Mouse (Mus musculus) kidney, adult 8-10 months (tissue): ENCODE data around the gene Mcm3ap.

ENCODE experiments used
- DNase-seq, 2 experiments: peaks; one replicate each; pipeline ENCODE4 v3.0.0; 2022

Gene Mcm3ap

DNA sequence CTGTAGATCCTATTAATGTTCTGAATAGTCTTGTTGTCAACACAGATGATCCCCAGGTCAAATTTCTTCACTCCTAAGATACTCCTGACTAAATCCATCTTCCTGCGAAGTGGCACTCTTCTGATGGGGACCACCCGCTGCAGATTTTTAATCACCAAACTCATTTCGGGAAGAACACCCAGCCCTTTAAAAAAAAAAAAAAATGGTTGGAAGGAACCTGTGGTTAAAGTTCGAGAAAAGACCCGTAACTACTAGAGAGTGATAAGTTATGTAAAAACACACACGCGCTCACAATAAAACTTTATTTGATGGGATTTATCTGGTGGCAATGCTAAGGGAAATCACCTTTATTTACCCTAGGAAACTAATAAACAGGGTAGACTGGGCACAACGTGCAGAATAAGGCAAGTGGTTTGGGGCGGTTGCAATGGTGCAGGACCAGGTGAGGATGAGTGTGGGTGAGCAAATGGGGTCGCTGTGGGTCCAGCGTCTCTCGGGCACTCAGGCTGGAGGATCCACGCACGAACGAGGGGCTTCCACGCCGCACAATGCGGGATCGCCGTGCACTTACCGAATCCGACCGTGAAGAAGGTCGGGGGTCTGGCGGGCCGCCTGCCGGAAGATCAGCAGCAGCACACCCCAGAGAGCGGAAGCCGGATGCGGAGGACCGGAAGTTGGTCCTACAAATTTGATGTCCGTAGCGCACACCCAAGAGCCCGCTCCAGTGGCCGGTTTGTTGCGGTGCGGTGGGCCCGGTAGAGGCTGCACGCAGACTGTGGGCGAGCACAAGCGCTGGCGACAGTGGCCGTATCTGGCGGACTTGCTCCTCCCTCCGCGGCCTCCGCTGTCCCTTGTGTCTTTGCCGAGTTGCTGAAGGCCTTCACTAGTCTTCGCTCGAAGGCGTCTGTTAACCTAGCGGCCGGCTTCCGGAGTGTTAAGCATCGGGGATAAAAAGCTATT is at the start of gene Mcm3ap, which contains the start of gene Ybey:
Gene Mcm3ap, plus strand, starts transcription at position 725 of the 960 bp plus-strand sequence.
Gene Ybey, minus strand, starts transcription at position 912 of the 960 bp plus-strand sequence.
- peak; percentile 75 to 85 for DNase-seq

DNA sequence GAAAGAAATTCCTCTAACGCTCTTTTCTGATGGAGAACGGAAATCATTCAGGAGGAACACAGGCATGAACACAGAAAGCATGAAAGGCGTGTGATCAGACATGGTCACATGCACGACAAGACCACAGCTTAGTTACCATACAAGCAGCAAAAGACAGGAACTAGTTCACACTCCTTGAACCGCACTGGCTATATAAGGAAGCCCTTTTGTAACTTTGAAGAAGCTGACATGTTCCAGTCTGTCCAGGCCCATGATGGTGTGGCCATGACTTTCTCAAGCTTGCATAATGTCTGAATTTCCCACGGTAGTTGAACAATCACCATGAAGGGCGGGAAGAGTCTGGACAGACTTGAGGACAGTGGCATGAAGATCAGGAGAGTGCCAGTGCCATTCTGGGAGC is 43.1 kb upstream of the Mcm3ap start:
- DNase-seq, result no peak

DNA sequence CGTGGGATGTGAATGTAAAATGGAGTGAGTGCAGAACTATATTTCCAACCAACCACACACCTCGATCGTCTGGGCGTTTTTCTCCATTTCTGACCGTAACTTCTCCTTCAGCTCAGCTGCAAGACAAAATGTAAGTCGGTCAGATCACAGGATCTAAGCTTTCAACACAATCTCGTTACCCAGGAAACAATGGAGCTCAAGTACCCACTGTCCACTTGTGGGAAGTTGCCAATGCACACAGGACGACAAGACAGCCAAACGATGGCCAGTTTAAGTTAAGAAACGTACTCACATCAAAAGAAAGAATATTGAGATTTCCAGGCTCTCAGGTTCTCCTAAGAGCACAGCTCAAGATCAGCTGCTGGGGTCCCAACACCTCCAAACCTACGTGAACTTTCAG is 34.8 kb upstream of the Mcm3ap start:
- DNase-seq, result no peak

DNA sequence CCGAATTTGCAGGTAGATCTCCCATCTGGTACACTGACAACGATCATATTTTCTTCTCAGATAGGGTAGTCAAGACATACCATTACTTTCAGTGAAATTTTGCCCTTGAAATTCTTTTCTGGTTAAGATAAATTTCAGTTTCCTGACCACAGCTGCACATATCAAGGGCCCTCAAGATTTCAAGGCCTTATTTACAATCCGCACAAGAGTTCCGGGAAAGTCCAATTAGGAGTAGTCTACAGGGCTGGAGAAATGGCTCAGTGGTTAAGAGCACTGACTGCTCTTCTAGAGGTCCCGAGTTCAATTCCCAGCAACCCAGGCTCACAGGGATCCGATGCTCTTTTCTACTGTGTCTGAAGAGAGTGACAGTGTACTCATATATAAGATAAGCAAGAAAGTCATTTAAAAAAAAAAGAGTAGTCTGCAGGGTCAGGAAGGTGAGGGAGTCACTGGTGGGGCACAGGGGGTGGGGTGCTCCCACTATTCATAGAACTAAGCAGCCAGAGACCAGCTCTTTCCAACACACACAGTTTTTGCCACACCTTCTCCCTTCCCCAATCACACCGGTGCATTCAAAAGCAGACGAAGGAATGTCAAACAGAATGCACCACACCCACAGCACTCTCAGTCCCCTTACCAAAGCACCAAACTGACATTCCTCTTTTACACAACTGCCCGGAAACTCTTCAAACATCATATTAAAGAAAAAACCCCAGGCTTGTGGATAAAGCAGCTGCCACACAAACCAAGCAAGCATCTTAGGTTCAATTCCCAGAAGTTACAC is 29.4 kb upstream of the Mcm3ap start:
- no peak for DNase-seq

DNA sequence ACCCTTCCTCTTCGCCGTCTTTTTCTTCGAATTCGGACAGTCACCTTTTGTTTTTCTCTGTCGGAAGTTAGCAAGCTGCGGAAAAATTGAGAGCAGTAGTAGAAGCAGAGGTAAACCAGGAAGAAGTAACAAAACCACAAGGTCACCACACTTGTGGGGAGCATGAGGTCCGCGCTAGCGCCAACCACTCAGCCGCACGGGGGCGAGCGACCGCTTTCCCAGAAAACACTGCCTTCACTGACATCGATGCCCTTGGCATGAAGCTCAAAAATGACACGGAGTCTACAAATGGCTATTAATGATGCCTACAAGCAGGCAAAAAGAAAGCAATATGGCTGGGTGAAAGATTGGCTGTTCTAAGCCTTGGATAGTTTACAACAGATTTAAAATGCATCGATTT is 28.4 kb upstream of the Mcm3ap start, which contains the start of gene AC141477.1:
Gene AC141477.1, minus strand, starts transcription at position 164 of the 400 bp plus-strand sequence.
- DNase-seq, result no peak

DNA sequence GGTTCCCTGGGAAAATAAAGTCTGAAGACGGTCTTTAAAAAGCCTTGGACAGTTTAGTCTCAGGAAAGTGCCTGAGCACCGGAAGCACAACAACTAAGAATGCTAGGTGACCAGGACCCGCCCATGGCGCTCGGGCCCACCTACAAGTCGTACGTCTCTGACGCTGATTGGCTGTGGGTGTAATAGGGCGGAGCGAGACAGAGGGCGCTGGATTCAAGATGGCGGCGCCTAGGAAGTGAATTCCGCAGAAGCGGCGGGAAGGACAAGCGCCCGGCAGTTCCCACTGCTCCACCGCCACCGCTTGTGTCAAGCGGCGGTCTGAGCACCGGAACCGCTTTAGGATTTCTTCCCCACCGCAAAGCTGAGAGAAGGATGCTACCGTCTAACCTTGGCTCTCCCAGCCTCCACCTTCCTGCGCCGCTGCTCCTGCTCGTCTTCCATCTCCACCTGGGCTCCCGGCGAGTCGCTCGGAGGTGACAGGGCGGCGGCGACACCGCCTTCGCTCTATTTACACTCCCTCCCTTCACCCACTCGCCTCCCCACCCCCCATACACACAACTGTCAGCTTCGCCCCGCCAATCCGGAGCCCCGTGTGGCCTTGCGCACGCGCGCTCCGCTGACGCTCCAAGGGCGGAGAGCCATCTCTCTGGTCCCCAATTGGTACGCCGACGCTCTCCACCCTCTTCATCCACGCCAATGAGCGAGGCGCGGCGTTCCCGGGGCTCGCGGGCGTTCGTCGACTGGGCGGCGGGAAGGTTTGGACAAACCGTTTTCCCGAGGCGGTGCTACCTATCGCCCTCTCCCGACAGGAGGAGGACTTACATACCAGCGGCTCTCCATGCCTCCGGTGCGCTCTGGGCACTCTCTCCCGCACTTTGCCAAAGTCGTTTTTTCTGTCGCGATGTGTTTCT is 26.3 kb upstream of the Mcm3ap start, which contains the start of gene Pcnt:
Gene Pcnt, minus strand, starts transcription at position 609 of the 911 bp plus-strand sequence.
- peak; percentile 97 to 98 for DNase-seq

DNA sequence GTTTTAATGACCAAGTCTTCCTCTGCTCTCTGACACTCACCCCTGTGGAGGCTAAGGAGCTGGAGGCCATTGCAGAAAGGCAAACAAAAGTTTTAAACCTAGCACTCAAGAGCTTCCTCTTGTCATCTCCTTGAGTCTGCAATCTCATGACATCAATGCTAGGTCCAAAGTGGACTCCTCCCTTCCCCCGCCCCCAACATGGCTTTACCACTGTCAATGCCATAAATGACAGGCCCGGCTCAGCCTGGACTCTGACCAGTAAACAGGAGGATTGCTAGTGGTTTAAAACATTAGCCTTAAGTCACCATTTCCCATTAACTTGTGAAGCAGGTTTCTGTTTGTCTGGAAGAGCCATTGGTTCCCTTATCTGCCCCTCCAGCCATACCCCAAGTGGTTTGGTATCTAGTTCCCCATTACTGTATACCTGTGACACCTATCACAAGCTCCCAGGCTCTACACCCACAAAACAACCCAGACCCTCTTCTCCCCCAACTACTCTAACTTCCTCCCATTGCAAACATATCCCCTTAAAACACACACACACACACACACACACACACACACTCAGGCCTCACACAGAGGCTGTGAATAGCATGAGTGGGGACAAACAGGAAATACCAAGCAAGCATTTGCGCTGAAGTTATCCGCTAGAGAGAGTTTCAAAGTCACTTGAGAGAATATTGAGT is 22.6 kb upstream of the Mcm3ap start:
- DNase-seq, result no peak

DNA sequence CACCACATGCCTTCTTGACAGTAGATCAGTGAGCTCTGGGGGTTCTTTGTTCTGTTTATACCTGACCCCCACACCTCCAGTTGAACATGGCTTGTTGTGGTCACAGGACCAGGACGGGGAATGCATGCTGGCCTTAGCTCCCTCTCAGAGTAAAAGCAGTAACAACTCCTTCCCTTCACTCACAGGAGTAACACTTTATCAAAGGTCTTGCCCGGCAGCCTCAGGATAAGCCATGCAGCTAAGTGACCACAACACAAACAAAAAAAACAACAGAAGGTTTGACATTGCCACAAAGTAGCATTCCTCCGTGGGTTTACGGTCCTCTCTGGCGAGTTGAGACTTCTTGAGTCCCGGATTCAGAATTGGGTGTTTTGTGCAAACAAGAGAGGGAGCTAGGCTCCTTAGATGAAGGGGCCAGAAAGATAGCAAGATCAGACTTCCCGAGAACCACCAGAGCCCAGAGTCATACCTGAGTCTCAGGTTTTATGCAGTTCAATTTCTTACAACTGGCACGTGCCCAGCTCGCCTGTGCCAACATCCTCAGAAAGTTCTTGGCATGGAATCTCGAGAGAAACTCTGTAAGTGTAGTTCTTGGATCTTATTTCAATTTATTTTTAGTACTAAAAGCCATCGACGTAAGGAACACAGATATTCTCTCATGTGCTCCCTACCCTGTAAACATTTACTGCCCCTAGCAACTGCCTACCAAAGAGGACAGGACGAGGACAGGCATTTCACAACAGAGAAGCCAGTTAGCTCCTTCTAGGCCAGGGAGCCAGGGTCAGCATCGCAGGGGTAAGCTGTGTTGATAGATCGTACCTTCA is 21.1 kb upstream of the Mcm3ap start:
- no peak for DNase-seq

DNA sequence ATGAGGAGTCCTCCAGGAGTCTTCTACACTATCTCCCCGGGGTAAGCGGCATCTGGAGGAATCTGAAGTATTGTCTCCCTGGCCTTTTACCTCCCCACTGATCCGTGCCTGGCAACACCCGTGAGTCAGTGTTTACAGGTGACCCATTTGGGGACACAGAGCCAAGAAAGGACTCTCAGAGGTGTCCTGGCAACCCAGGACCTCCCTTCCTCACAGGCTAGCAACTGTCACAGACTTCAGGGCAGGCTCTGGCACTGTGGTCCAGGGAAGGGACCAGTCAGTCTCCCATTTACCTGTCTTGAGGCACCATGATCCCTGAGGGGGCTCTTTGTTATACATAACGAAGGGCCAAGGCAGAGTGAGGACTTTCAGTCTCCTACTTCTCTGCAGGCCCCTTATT is 19.9 kb upstream of the Mcm3ap start, which contains the start of gene 2610028H24Rik:
Gene 2610028H24Rik, plus strand, starts transcription at position 231 of the 400 bp plus-strand sequence.
- DNase-seq, result no peak

DNA sequence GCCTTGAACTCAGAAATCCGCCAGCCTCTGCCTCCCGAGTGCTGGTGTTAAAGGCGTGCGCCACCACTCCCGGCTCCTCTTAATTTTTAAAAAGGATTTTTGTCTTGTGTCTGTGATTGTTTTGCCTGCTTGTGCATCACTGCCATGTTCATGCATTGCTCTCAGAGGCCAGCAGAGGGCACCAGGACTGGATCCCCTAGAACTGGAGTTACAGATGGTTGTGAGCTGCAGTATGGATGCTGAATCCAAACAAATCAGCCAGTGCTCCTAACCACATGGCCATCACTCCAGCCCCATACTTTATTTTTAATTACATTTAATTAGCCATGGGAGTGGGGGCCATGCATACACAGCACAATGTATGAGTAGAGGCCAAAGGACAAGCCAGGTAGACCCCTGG is 13.4 kb upstream of the Mcm3ap start:
- peak in 1 of 2 experiments; percentile 64 for DNase-seq

DNA sequence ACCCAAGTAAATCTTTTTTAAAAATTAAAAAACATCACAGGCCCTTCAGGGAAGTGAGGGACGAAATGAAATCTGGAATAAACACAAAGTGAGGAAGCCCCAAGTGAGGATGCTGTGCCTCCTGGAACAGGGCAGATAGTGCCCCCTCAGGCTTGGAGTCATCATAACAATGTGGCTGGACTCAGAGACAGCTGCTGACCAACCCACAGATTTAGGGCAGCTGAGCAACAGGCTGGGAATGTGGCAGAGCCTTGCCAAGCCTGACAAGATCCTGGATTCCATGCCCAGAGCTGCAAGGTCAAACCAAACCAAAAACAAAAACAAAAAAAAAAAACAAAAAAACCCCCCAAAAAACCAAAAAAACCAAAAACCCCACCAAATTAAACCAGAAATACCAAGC is 7.5 kb upstream of the Mcm3ap start:
- DNase-seq, result no peak

DNA sequence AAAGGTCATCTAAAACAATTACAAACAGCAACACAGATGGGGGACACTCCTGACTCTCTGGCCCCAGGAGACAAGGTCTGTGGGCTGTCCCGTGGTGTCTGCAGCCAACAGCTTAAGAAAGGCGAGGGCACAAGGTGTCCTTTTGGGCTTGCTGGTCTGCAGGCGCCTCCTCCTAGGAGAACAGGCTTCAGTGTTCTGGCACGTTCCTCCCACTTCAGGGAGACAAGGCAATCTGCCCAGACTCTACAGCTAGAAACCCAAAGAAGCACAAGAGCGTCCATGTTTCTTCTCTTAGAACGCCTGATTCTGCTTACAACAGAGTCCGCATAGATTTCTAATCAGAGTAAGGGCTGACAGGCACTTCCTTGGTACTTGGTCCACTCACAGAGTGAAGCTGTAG is 6.4 kb upstream of the Mcm3ap start:
- no peak for DNase-seq

DNA sequence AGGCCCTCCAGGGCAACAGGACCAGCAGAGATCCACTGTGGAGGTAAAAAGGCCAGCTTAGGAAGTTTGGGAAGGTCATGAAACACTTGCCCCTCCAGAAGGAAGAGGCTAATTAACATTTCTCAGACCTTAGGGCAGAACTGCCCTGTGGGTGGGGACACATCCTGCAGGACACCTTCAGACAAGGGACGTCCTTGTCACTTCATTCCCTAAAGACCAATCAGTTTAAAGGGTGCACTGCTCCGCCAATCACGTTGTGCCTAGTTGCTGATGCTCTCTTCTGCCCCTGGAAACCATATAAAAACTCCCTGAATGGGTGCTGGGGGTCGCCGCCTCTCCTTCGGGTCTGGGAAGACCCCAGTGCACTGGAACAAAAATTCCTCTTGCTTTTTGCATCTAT is 6.0 kb upstream of the Mcm3ap start:
- no peak for DNase-seq

DNA sequence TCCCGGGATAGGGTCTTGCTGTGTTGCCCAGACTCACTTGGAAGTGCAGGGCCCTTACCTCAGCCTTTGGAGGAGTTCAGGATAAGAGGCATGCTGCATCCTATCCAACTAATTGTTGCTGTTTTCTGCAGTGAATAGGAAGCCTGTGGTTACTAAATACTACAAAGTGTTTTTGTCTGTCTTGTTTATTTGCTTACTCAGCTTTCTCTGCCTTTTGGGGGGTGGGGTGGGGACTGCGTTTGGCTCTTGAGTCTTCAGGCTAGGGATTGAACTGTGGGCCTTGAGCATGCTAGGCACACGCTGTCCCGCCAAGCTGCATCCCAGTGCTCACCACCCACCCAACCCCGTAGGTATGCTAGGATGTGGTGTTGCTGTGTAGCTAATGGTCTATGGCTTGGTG is 5.0 kb downstream of the Mcm3ap start:
- DNase-seq, result no peak

DNA sequence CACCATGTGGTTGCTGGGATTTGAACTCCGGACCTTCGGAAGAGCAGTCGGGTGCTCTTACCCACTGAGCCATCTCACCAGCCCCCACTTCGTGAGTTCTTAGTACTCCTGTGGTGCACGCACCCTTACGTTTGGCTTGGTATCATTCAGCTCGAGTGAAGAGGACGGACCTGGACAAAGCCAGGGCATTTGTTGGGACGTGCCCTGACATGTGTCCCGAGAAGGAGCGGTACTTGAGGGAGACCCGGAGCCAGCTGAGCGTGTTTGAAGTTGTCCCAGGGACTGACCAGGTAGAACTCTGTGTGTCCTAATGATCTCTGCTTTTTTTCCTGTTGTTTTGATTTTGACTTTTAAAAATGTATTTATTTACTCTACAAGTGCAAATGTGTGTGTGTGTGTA is 12.1 kb downstream of the Mcm3ap start:
- no peak for DNase-seq

DNA sequence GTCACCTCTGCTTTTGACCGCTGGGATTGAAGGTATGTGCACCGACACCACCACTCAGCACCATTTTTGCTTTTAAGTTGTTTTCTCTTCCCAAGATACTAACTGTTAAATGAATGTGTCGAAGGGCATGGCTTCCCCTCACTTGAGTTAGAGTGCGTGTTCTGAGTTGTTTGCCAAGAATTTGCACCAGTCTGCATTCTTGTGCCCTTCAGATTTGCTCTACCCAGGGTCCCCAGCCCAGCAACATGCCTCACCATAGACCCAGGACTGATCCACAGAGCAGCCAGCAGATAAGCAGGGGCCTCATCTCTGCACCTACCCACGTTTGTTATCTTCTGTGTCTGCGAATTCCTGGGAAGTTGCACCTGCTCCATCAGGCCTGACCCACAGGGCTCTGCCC is 12.8 kb downstream of the Mcm3ap start:
- DNase-seq, result no peak

DNA sequence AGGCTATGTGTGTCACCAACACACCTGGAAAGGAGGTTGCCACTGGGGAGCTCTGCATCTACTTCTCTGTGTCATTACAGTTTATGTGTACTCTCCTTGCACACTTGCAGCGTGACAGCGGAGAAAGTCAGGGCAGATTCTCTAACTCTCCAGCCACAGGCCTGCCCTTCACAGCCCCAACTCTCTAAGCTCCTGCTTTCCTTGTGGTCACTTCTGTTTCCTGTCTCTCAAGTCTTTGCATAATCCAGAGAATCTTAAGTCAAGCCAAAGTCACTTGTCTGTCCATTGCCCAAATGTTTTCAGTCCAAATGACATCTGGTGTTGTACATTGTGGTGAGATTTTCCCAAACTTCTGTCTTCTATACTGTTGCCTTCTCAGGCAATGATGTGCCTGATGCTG is 17.6 kb downstream of the Mcm3ap start:
- DNase-seq, result no peak

DNA sequence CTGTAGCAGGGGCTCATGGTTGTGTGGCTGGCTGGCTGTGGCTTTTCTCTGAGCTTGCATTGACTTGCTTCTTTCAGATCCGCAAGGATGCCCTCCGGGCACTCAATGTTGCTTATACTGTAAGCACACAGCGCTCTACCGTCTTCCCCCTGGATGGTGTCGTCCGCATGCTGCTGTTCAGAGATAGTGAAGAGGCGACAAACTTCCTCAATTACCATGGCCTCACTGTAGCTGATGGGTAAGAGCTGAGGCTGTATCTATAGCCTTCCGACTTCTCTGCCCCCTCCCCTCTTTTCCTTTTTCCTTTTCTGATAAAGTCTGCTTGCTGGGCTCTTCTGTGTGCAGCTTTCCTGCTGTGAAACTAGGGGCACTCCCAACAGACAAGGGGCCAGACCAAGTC is 19.5 kb downstream of the Mcm3ap start:
- DNase-seq, result no peak

DNA sequence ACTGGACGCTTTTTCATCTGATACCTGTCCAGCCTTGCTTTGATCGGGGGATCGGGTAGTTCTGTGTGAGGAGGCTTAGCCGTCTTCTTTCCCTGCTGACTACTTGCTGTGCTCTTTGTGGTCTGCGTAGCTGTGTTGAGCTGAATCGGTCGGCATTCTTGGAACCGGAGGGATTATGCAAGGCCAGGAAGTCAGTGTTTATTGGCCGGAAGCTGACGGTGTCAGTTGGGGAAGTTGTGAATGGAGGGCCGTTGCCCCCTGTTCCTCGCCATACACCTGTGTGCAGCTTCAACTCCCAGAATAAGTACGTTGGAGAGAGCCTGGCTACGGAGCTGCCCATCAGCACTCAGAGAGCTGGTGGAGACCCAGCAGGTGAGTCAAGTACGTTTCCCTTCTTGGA is 20.5 kb downstream of the Mcm3ap start:
- DNase-seq, result no peak

DNA sequence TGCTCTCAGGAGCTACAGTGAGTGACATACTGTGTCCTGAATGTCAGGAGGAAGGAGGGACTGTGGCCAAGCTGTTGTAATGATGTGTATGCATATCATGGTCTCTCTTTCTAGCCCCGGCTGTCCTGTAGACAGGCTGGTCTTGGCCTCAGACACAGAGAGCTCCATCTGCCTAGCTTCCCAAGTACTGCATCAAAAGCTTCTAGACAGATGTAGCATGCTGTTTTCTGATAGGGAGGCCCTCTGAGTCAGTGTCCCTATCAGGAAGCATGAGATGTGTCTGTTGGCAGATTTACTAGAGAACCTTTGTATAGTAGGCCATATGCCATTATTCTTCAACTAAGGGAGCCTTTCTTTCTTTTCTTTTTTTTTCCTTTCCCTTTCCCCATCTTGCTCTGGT is 24.8 kb downstream of the Mcm3ap start:
- DNase-seq, result no peak

DNA sequence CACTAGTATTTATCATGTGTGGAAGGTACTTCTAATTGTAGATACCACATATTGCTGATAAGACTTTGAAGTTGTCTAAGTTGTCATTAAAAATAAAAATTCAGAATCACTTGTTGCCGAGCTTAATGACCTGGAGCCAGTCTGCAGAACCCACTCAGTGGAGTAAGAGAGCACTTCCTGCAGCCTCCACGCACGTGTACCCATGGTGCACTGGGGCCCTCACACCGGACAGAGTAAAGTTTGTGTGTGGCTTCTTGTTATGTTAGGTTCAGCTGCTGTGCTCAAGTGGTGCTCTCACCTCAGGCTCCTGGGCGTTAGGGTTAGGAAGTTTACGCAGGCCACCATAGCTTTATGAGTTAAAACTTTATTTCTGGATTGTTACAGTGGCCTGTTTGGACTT is 26.8 kb downstream of the Mcm3ap start:
- no peak for DNase-seq
